Mouse (Mus musculus): ENCODE data around the gene Slit3.

Gene Slit3

GRCm38 (mm10) chr11:35546081-35546822, 425.2 kb downstream of the Slit3 start:
- no peak for DNase-seq

GRCm38 (mm10) chr11:35550036-35550435, 429.0 kb downstream of the Slit3 start:
- no peak for DNase-seq

GRCm38 (mm10) chr11:35556192-35556591, 435.2 kb downstream of the Slit3 start:
- DNase-seq: no peak

GRCm38 (mm10) chr11:35557476-35557875, 436.5 kb downstream of the Slit3 start:
- DNase-seq: no peak

GRCm38 (mm10) chr11:35558311-35558710, 437.3 kb downstream of the Slit3 start:
- DNase-seq: no peak

DNA sequence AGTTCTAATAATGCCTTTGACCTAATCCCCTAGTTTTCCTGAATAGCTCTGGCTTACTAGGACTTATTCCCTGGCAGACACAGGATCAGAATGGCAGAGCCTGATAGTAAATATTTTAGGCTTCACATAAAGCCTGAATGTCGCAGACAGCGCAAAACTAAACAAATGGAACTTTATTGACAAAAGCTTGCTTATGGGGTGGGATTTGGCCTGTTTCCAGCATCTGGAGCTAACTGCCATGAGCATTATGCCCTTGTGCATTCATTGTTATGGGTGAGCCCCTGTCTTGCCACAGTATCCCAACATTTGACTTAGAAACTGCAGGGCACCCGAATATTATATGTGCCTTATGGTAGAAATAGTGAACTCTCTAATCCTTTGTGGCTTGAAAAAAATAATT, 438.4 kb downstream of the Slit3 start:
- DNase-seq: no peak

DNA sequence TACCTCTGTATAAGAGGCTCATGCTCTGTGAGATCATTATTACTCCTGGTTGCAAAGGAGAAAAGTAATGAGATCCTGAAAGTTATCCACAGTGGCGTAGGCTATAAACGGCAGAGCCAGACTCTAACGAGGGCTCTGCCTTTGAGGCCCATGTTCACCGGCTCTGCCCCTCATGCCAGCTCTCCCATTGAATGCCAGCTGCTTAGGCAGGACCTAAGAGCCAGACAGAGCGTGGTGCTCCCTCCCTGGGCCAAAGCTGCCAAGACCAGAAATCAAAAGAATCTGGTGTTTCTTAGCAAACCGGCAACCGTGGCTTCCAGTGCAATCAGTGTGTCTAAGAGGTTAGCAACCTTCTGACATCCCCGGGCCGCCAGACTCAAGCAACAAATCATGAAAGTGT, 440.7 kb downstream of the Slit3 start:
- DNase-seq: no peak

- no peak for DNase-seq
Measured at GRCm38 (mm10) chr11:35565322-35565721, 444.3 kb downstream of the Slit3 start.

- no peak for DNase-seq
Measured at GRCm38 (mm10) chr11:35566686-35567085, 445.7 kb downstream of the Slit3 start.

DNA sequence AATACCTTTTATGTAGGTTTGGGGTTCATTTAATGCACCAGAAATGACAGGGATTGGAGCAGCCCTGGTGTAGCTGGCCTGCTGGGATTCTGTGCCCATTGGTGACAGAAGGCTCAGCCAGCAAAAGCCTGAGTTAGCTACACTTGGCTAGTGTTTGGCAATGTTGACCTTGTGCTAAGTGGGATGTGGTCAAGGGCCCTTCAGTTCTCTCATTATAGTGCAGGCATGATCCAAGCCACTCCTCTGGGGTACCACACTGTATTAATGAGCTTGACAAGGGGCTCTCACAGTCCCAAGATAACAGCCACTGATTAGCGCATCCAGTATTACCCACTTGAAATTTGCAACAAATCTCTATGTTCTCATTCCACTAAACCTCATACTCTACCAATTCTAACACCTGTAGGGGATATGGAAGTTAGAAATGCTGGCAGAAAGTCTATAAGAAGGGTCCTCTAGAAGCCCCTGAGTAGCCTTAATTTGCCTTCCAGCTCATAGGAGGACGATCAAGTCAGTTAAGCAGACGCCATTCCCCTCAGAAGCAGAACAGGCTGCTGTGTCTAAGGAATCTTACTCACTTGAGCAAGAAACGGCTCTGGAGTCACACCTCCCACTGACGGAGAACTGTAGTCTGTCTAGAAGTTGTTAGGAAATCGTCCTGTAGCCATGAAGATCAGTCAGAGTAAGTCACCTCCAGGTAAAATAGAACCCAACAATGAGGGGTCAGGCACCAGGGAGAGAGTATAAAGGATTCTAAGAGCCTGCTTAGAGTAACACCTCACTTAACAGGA, 448.3 kb downstream of the Slit3 start:
- no peak for DNase-seq

DNA sequence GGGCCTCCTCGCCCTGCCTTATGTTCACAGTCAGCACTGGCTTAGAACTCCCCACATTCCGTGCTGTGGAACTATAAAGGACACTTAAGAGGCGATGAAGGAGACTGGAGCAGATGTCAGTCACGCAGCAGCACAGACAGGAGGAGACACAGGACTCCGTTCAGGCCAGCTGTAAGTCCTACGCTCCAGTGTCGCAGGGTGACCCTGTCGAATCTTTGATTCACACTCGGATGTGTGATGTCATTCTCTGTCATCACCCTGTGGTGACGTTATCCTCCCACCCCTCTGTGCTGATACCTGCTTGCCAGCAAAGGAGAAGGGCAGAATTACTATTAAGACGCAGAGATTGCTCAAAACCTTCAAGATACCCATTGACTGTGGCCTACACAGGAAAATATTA, 448.9 kb downstream of the Slit3 start:
- DNase-seq: no peak

DNA sequence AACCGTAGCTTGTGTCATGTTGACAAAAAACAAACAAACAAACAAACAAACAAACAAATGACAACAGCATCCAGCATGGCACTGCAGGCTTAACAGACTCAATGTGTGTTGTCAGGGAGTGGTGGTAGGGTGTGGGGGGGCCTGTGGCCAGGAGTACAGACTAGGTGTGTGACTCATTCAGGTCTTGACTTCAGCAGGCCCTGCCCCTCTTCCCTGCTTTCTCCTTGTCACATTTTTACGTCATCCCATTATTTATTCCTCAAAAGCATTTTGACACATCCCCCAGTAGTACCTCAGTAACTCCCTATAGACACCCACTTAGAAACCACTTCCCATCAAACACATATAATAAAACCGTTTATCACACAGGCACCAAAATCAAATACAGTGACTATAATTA, 450.9 kb downstream of the Slit3 start:
- no peak for DNase-seq

- DNase-seq: no peak
Measured at GRCm38 (mm10) chr11:35578796-35579195, 457.8 kb downstream of the Slit3 start.

DNA sequence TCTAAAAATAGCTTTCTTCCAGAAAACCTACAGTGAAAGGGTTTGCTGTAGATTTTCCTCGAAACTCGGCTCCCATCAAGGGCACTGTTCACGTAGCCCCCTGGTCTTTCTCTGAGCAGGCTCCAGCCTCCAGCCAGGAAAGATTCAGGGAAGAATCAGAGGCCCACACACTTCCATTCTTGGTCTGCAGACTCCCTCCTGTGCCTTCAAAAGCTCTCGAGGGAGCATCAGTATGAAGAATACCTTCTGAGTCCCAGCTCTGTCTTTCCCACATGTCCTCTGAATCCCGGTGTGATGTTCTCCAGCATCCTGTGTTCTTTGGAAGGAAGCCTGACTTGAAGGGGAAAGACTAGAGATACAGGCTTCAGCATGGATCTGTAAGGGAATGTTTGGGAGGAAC, 461.6 kb downstream of the Slit3 start:
- DNase-seq: no peak

- no peak for DNase-seq
Measured at GRCm38 (mm10) chr11:35583633-35584032, 462.6 kb downstream of the Slit3 start.

DNA sequence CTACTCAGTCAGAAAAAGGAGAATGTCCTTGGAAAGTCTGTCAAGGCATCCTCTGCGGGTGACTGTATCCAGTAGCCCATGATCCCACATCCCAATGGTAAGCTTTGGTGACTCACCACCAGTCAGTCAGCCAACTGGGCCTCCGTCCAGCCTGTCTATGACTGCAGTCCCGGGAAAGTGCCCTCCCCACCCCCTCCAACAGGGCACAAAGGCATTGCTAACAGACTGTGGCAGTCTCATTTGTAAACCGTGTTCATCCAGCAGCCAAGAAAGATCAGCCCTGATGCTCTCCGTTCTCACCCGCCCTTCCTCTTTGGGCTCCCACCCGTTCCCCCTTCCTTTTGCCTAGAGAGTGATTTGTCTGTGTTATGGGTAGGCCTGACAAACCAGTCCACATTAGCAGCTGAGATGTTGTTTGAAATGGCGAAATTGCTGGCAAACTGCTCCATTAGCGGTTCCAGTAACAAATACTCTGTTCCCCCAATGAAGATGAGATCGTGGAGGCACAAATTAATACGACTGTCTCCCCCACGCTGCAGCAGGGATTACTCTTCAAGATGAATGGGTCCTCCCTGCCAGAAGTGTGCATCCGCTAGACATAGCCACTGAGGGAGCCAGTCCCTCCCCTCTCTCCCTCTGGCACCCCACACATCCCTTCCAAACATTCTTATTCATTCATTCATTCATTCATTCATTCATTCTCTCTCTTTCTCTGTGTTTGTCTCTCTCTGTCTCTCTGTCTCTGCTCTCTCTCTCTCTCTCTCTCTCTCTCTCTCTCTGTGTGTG, 466.3 kb downstream of the Slit3 start:
- peak; percentile 88 for DNase-seq

- DNase-seq: no peak
Measured at GRCm38 (mm10) chr11:35589892-35590291, 468.9 kb downstream of the Slit3 start.

GRCm38 (mm10) chr11:35593146-35594034, 472.4 kb downstream of the Slit3 start:
- no peak for DNase-seq

DNA sequence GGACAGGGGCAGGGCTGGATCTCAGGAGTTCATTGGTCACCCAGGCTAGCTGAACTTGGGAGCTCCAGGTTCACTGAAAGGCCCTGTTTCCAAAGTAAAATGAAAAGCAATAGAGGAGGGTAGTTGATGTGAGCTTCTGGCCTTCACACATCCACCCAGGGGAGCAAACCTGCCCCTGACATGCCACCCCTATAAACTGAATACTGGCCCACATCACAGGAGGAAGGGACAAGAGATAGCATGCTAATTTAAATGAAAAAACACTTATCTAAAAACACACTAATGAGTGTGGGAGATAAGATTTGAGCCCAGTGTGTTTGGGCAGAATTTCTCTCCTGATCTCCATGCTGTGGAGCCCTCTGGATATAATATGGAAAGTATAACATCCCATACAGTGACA, 475.0 kb downstream of the Slit3 start:
- DNase-seq: no peak

GRCm38 (mm10) chr11:35597882-35598281, 476.9 kb downstream of the Slit3 start:
- DNase-seq: no peak

- DNase-seq: no peak
Measured at GRCm38 (mm10) chr11:35598732-35599131, 477.7 kb downstream of the Slit3 start.

DNA sequence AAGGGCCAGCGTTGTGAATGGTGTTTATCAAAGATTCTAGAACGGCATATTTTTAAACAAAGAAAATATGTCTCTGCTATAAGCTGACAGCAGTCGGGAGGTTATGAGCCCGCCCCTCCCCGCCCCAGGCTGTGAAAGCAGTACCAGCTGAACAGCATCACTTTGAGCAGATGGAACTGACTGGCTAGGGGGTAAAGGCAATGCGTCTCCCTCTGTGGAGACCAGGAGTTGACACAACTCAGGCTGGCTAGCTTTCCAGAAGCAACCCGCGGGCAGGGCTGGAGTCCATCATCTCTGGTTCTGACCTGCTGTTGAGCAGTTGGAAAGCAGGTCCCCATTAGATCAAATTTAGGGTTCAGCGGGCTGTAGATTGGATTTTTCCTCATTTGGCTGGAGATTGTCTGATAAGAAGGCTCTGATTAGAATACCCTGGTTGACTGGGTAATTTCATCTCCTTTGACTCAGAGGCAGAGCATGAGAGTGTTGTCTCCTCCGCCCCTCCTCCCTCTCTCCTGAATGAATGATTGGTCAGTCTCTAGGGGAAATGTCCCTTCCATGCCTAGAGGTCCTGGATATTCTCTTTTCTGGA, 480.7 kb downstream of the Slit3 start:
- peak; percentile 47 for DNase-seq

All from cerebellum, adult 11 months (tissue).